Mouse (Mus musculus) hematopoietic multipotent progenitor cell, adult 10-12 weeks (in vitro differentiated cells): Measurements from ENCODE around the gene Them7. TPM values are rescaled to one million over a fixed set of nuclear protein-coding genes. Genes with fewer than 3 reads are reported as not detected.

Source experiments
- polyA plus RNA-seq: library from polyadenylated mRNA; stranded (reverse); fragments of >175 nt; gene quantifications from 2 replicates; pipeline ENCODE4 v1.2.3, GENCODE M21; 2012; ENCODE audit warnings: low replicate concordance

Them7 gene
- 0.09 and 0.12 TPM in 2 replicates for polyA plus RNA-seq

GRCm38 (mm10) chr2:105224134-105224986, at the start of gene Them7:
TSS of gene Them7 (plus strand) at chr2:105224320.

GRCm38 (mm10) chr2:105399085-105399891, 175.2 kb downstream of the Them7 start, which contains the start of gene Rcn1:
TSS of gene Rcn1 (minus strand) at chr2:105399319.

Other genes with a start within 250 kb of the Them7 start
- gene Eif3m, start 207.2 kb upstream of the Them7 start, polyA plus RNA-seq, result 3.2 and 6.5 TPM in 2 replicates
- not detected in 2 replicates for gene Gm11060, start 132.3 kb upstream of the Them7 start, polyA plus RNA-seq
- 0.22 and 0.61 TPM in 2 replicates for gene Wt1, start 97.8 kb upstream of the Them7 start, polyA plus RNA-seq
- gene Rcn1, start 175.0 kb downstream of the Them7 start, polyA plus RNA-seq, result 3.7 and 6.2 TPM in 2 replicates